In the genomic region with DNA sequence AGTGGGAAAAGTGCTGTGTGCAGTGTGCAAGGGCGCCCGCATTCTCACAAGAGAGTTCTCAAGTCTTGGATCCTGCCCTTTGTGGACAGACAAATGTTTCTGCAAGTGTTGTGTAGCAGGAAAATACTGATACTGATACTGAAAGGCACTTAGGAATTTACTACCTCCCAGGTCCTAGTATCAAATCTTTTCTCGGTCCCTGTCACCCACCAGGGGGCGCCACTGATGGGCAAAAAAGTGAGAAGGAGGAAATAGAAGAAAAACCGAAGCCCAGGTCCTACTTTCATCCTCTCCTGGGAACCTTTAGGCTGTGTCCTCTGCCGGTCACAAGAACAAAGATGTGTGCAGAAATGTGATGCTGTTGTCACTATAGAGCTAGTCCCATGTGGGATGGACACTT, we compare ENCODE assay signal across 9 mouse cellular contexts. TPM values are rescaled to one million over a fixed set of nuclear protein-coding genes. Genes with fewer than 3 reads are reported as not detected.
DNase-seq lines count a peak whose midpoint lies in the region; ATAC-seq and TF ChIP-seq lines count a peak whose summit lies in the region.
"Had no signal": no experiment of that assay in that cellular context is flagged by ENCODE, and none has a peak within 500 bp of the region (broad histone marks: within the 10 kb centered on the region; RNA-seq: fewer than 3 reads in every experiment).

No protein-coding gene starts in this region.

- no peak for ATAC-seq in forebrain, postnatal 0 days
- no peak for ATAC-seq in midbrain, postnatal 0 days (ENCODE audit: low FRiP score)

- H3K27me3 ChIP-seq in forebrain, postnatal 0 days (ENCODE audit: insufficient read depth, low read length) = no peaks in the 10 kb centered on the region
- H3K27me3 ChIP-seq in forebrain, embryonic 10.5 days (ENCODE audit: poor library complexity, severe bottlenecking) = no peaks in the 10 kb centered on the region
- H3K27me3 ChIP-seq in midbrain, postnatal 0 days (ENCODE audit: insufficient read depth, low read length) = no peaks in the 10 kb centered on the region

- no peaks in the 10 kb centered on the region for H3K4me1 ChIP-seq in forebrain, postnatal 0 days (ENCODE audit: insufficient read depth)
- H3K4me1 ChIP-seq in forebrain, embryonic 10.5 days = no peaks in the 10 kb centered on the region
- no peaks in the 10 kb centered on the region for H3K4me1 ChIP-seq in midbrain, postnatal 0 days (ENCODE audit: insufficient read depth, low read length)

- H3K4me2 ChIP-seq in forebrain, postnatal 0 days (ENCODE audit: low read depth) = no peak overlapping the region
- no peak overlapping the region for H3K4me2 ChIP-seq in midbrain, postnatal 0 days (ENCODE audit: low read depth, low read length, poor library complexity, severe bottlenecking)

- peak; percentile 48 for TF ChIP-seq CTCF in forebrain, postnatal 0 days (IDR thresholded peaks at IDR 0.05; ENCODE audit: low read depth)
- peak; percentile 56 for TF ChIP-seq CTCF in midbrain, postnatal 0 days (IDR thresholded peaks at IDR 0.05)

- no peak overlapping the region for H3K27ac ChIP-seq in forebrain, postnatal 0 days (ENCODE audit: low read depth, low read length)
- no peak overlapping the region for H3K27ac ChIP-seq in forebrain, embryonic 10.5 days
- no peak overlapping the region for H3K27ac ChIP-seq in midbrain, postnatal 0 days (ENCODE audit: low read depth, low read length)

- H3K9ac ChIP-seq in forebrain, postnatal 0 days = no peak overlapping the region
- no peak overlapping the region for H3K9ac ChIP-seq in midbrain, postnatal 0 days (replicated peaks; ENCODE audit: low read length, poor library complexity, severe bottlenecking)

- H3K4me3 ChIP-seq in forebrain, postnatal 0 days (ENCODE audit: low read depth, low read length) = no peak overlapping the region
- H3K4me3 ChIP-seq in forebrain, embryonic 10.5 days = no peak overlapping the region
- no peak overlapping the region for H3K4me3 ChIP-seq in midbrain, postnatal 0 days (ENCODE audit: low read depth, low read length)

- DNase-seq in forebrain, postnatal 0 days = peak; percentile 4
- DNase-seq in forebrain, embryonic 10.5 days (ENCODE audit: extremely low spot score, low spot score) = no peak
- peak; percentile 83 for DNase-seq in A20 (ENCODE audit: low read depth, low spot score)
- DNase-seq in adrenal gland, postnatal 14 days = peak; percentile 84
- DNase-seq in embryo, embryonic 9.5 days (ENCODE audit: extremely low spot score) = peak; percentile 39
- peak; percentile 82 for DNase-seq in large intestine, adult 2 months (ENCODE audit: low read depth, low spot score)
- no peak for DNase-seq in midbrain, postnatal 0 days (ENCODE audit: low spot score)
- DNase-seq in thymus, postnatal 36 days = peak; percentile 72 to 75

- no peaks in the 10 kb centered on the region for H3K36me3 ChIP-seq in forebrain, postnatal 0 days (ENCODE audit: insufficient read depth)
- no peaks in the 10 kb centered on the region for H3K36me3 ChIP-seq in forebrain, embryonic 10.5 days (replicated peaks)
- H3K36me3 ChIP-seq in midbrain, postnatal 0 days (ENCODE audit: insufficient read depth, low read length) = no peaks in the 10 kb centered on the region

- 49% methylated on average over 6 of the region's 6 CpGs for WGBS in forebrain, postnatal 0 days
- 49% methylated on average over 6 of the region's 6 CpGs for WGBS in forebrain, embryonic 10.5 days
- 39% methylated on average over 6 of the region's 6 CpGs for WGBS in large intestine, adult 2 months
- WGBS in midbrain, postnatal 0 days = 49% methylated on average over 6 of the region's 6 CpGs

- H3K9me3 ChIP-seq in forebrain, postnatal 0 days (ENCODE audit: low read length) = no peaks in the 10 kb centered on the region
- H3K9me3 ChIP-seq in forebrain, embryonic 10.5 days = peaks cover 2% of the 10 kb centered on the region; the same call in 1 of the 2 replicates
- no peaks in the 10 kb centered on the region for H3K9me3 ChIP-seq in midbrain, postnatal 0 days (ENCODE audit: low read length)

RNA-seq across cellular contexts. Expression of a gene that starts 27.4 kb away (rescaled TPM):
- total RNA-seq in forebrain, postnatal 0 days (2014; rRNA removed) = 68.7 and 84.3 TPM in 2 replicates
- polyA plus RNA-seq in forebrain, postnatal 0 days (2015; fragmentation: Nextera tagmentation; extraction: Ambion mirVana) = 79.1 and 104 TPM in 2 replicates
- 120 and 128 TPM in 2 replicates for polyA plus RNA-seq in forebrain, embryonic 10.5 days (2016; fragmentation: Nextera tagmentation; extraction: Ambion mirVana)
- total RNA-seq in adrenal gland, postnatal 14 days (2021) = 121 and 125 TPM in 2 replicates
- polyA plus RNA-seq in large intestine, adult 2 months (2012; rRNA removed) = 187 and 249 TPM in 2 replicates
- 81.6 and 90.5 TPM in 2 replicates for total RNA-seq in midbrain, postnatal 0 days (2014; rRNA removed)
- 103 and 104 TPM in 2 replicates for polyA plus RNA-seq in midbrain, postnatal 0 days (2015; fragmentation: Nextera tagmentation; extraction: Ambion mirVana)

RNA-seq across cellular contexts. Expression of a gene that starts 45.0 kb away (rescaled TPM):
- total RNA-seq in forebrain, postnatal 0 days (2014; rRNA removed) = 1.2 TPM in 1 of 2 replicates, not detected in the other
- not detected in 2 replicates for polyA plus RNA-seq in forebrain, postnatal 0 days (2015; fragmentation: Nextera tagmentation; extraction: Ambion mirVana)
- polyA plus RNA-seq in forebrain, embryonic 10.5 days (2016; fragmentation: Nextera tagmentation; extraction: Ambion mirVana) = not detected in 2 replicates
- total RNA-seq in adrenal gland, postnatal 14 days (2021) = not detected in 2 replicates
- 0.16 TPM in 1 of 2 replicates, not detected in the other for polyA plus RNA-seq in large intestine, adult 2 months (2012; rRNA removed)
- 0.60 TPM in 1 of 2 replicates, not detected in the other for total RNA-seq in midbrain, postnatal 0 days (2014; rRNA removed)
- polyA plus RNA-seq in midbrain, postnatal 0 days (2015; fragmentation: Nextera tagmentation; extraction: Ambion mirVana) = not detected in 2 replicates
- total RNA-seq: layer of hippocampus, adult 8-10 months had no signal

Comparison
In these comparisons a context has a peak if more than half of its experiments do, and no peak if none do; other contexts are left out.
1. DNase-seq: peak in forebrain, postnatal 0 days (single experiment), A20 (single experiment), adrenal gland, postnatal 14 days (single experiment), embryo, embryonic 9.5 days (single experiment), large intestine, adult 2 months (single experiment) and thymus, postnatal 36 days (2 of 2); none in forebrain, embryonic 10.5 days (single experiment) and midbrain, postnatal 0 days (single experiment).